Mouse (Mus musculus) bone marrow macrophage, adult 2 months (primary cell): ENCODE measurements around the gene Rtn4. TPM values are rescaled to one million over a fixed set of nuclear protein-coding genes. Genes with fewer than 3 reads are reported as not detected.
A peak's percentile ranks its signal among the peaks of the same experiment; 100 is the strongest.
"Not testable (repeated sequence)": the region's sequence is repeated elsewhere in the genome, so short reads cannot be mapped to it uniquely, and the experiment has no call there.

ENCODE experiments used
- H3K27ac ChIP-seq: 2 replicates; pipeline ENCODE4 v1.5.1; 2012; ENCODE audit warnings: low read depth, low read length; ENCODE audit not compliant: insufficient read depth
- H3K4me1 ChIP-seq: 2 replicates; pipeline ENCODE4 v1.6.1; 2012; ENCODE audit warnings: low read length; ENCODE audit not compliant: control insufficient read depth, insufficient read depth
- H3K4me3 ChIP-seq: 2 replicates; pipeline ENCODE4 v1.5.1; 2012; ENCODE audit warnings: mild to moderate bottlenecking, low read length, moderate library complexity; ENCODE audit not compliant: insufficient read depth
- CTCF ChIP-seq: IDR thresholded peaks from 2 replicates; pipeline ENCODE4 v1.5.1; 2012; ENCODE audit warnings: low read depth, mild to moderate bottlenecking, low read length, moderate library complexity
- POLR2A ChIP-seq: IDR thresholded peaks from 2 replicates; pipeline ENCODE4 v1.6.1; 2012; ENCODE audit warnings: mild to moderate bottlenecking, low read depth, low read length, borderline replicate concordance
- polyA plus RNA-seq: library from polyadenylated mRNA; stranded (reverse); fragments of >200 nt; gene quantifications from 2 replicates; pipeline ENCODE4 v1.2.4, GENCODE M21; 2012; ENCODE audit not compliant: missing spikeins, insufficient read depth, insufficient read length

Gene Rtn4
- polyA plus RNA-seq = 853 and 919 TPM in 2 replicates

- Histone ChIP-seq H3K4me3 (peak within 1 kb of the TSS; percentile 92), H3K4me1 (peaks cover 4% of the 10 kb centered on the region; the same call in 1 of the 2 replicates), H3K27ac (peak within 1 kb of the TSS; percentile 85)
- TF ChIP-seq CTCF (no peak), POLR2A (peak; percentile 87; the same call in 1 of the 2 replicates)
Observed at GRCm38 (mm10) chr11:29692683-29693272, at the start of gene Rtn4. TSS of gene Rtn4 (plus strand) at chr11:29692947.

GRCm38 (mm10) chr11:29644421-29644820, 48.3 kb upstream of the Rtn4 start:
- no peak for TF ChIP-seq POLR2A
- no peak for TF ChIP-seq CTCF
- Histone ChIP-seq H3K27ac (no peak overlapping the region), H3K4me1 (peaks cover 17% of the 10 kb centered on the region), H3K4me3 (no peak overlapping the region)

- TF ChIP-seq POLR2A = no peak
- TF ChIP-seq CTCF = no peak
- H3K27ac ChIP-seq = no peak overlapping the region
- H3K4me1 ChIP-seq = peaks cover 17% of the 10 kb centered on the region
- no peak overlapping the region for H3K4me3 ChIP-seq
Observed at GRCm38 (mm10) chr11:29645411-29646066, 47.2 kb upstream of the Rtn4 start.

GRCm38 (mm10) chr11:29647568-29648319, 45.0 kb upstream of the Rtn4 start:
- TF ChIP-seq POLR2A (no peak), CTCF (no peak)
- Histone ChIP-seq H3K4me1 (peaks cover 17% of the 10 kb centered on the region), H3K27ac (no peak overlapping the region), H3K4me3 (peak overlapping the region; percentile 42)

GRCm38 (mm10) chr11:29655381-29655780, 37.4 kb upstream of the Rtn4 start:
- H3K4me3 ChIP-seq, H3K27ac ChIP-seq: not testable (repeated sequence)
- H3K4me1 ChIP-seq = peaks cover 17% of the 10 kb centered on the region

DNA sequence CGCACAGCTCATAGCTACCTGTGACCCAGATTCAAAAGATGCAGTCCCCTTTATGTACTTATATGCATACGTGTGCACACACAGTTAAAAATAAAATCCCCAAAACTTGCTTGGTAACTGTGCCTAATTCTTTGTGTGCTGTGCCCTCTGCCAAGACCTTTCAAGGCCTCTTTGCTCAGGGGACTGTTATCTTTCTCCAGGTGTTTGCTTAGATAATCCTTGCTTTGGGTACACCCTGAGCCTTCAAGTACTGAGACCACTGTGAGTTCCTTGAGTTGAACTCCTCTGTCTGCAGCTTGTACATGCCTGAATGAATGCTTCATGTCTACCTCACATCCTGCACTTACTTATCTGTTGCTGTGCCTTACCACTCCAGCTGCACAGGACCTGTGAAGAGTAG, 32.0 kb upstream of the Rtn4 start:
- 0 out of 2 replicates have a peak, but pooled peaks cover 3% of the 10 kb centered on the region for H3K4me1 ChIP-seq
- H3K4me3 ChIP-seq = no peak overlapping the region
- no peak for TF ChIP-seq CTCF
- no peak for TF ChIP-seq POLR2A
- no peak overlapping the region for H3K27ac ChIP-seq

DNA sequence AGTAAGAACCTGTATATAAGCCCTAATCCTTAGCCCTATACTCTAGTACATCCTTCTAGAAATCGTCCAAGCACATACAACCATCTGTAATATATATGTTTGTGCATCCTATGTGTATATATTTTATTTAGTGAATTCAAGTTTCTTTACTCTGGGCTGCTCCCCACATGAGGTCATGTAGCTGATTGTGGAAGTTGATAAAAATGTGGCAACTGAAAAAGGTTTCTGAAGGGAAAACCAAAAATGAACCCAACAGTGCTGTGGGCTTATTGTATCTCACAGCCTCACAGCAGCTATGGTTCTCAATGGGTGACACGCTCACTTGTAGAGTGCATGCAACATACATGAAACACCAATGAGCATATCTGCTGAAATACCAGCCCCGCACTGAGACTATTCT, 25.1 kb upstream of the Rtn4 start:
- TF ChIP-seq POLR2A = no peak
- TF ChIP-seq CTCF = no peak
- Histone ChIP-seq H3K4me3 (no peak overlapping the region), H3K4me1 (peaks cover 2% of the 10 kb centered on the region; the same call in 1 of the 2 replicates), H3K27ac (no peak overlapping the region)

DNA sequence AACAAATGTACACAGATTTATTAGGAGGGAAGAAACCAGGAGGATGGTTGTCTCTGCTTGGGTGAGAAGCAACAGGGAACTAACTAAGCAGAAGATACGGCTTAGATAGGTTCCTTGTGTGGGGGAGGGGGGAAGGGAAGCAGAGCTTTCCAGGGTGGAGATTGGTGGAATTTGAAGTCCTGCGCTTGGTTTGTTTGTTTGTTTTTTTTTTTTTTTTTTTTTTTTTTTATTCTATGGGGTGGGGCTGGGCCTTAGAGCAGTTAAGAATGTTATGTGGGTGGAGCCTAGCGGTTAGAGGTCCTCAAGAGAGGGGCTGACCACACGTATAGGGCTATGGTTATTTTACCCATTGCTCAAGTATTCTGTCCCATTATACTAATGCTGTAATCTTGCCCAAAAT, 23.0 kb upstream of the Rtn4 start:
- H3K4me1 ChIP-seq = peaks cover 2% of the 10 kb centered on the region; the same call in 1 of the 2 replicates
- H3K4me3 ChIP-seq = no peak overlapping the region
- TF ChIP-seq CTCF (no peak), POLR2A (no peak)
- no peak overlapping the region for H3K27ac ChIP-seq

- no peak for TF ChIP-seq POLR2A
- no peak for TF ChIP-seq CTCF
- H3K4me1 ChIP-seq = peaks cover 2% of the 10 kb centered on the region; the same call in 1 of the 2 replicates
- H3K4me3 ChIP-seq = no peak overlapping the region
- H3K27ac ChIP-seq = no peak overlapping the region
Observed at GRCm38 (mm10) chr11:29673359-29673758, 19.4 kb upstream of the Rtn4 start.

- Histone ChIP-seq H3K4me3 (no peak overlapping the region), H3K27ac (no peak overlapping the region), H3K4me1 (peaks cover 4% of the 10 kb centered on the region; the same call in 1 of the 2 replicates)
- TF ChIP-seq POLR2A = no peak
- TF ChIP-seq CTCF = no peak
Observed at GRCm38 (mm10) chr11:29676718-29677117, 16.0 kb upstream of the Rtn4 start.
